Mouse (Mus musculus) kidney, adult 18-20 months (tissue): Measurements from ENCODE around the gene Acsbg1.
A peak's percentile ranks its signal among the peaks of the same experiment; 100 is the strongest.
"Not testable (repeated sequence)": the region's sequence is repeated elsewhere in the genome, so short reads cannot be mapped to it uniquely, and the experiment has no call there.

Experiments
- DNase-seq: peaks from one replicate; pipeline ENCODE4 v3.0.0; 2021

Gene Acsbg1

GRCm38 (mm10) chr9:54604131-54604654 is 57.5 kb downstream of the Acsbg1 start:
- no peak for DNase-seq

GRCm38 (mm10) chr9:54602916-54603315 is 58.8 kb downstream of the Acsbg1 start:
- DNase-seq, result no peak

- DNase-seq, result no peak
These were observed 59.3 kb downstream of the Acsbg1 start for GRCm38 (mm10) chr9:54602386-54602785.

- DNase-seq, result no peak
These were observed 64.8 kb downstream of the Acsbg1 start for GRCm38 (mm10) chr9:54596752-54597465.

- DNase-seq, result not testable (repeated sequence)
These were observed 68.0 kb downstream of the Acsbg1 start for GRCm38 (mm10) chr9:54593652-54594051.

- DNase-seq, result no peak
These were observed 73.8 kb downstream of the Acsbg1 start for GRCm38 (mm10) chr9:54587863-54588262.

GRCm38 (mm10) chr9:54586199-54587061 is 75.2 kb downstream of the Acsbg1 start, which contains the start of gene Idh3a:
TSS of gene Idh3a (plus strand) at chr9:54586334.
- peak; percentile 99 for DNase-seq

- no peak for DNase-seq
These were observed 75.9 kb downstream of the Acsbg1 start for GRCm38 (mm10) chr9:54585839-54586198.

GRCm38 (mm10) chr9:54584127-54584526 is 77.5 kb downstream of the Acsbg1 start:
- not testable (repeated sequence) for DNase-seq

- no peak for DNase-seq
These were observed 78.0 kb downstream of the Acsbg1 start for GRCm38 (mm10) chr9:54583712-54584111.

- DNase-seq, result no peak
These were observed 90.4 kb downstream of the Acsbg1 start for GRCm38 (mm10) chr9:54571130-54571839.

- no peak for DNase-seq
These were observed 92.9 kb downstream of the Acsbg1 start for GRCm38 (mm10) chr9:54568732-54569131.

GRCm38 (mm10) chr9:54566958-54567357 is 94.7 kb downstream of the Acsbg1 start:
- no peak for DNase-seq

- DNase-seq, result no peak
These were observed 100.7 kb downstream of the Acsbg1 start for GRCm38 (mm10) chr9:54560831-54561601.

- peak; percentile 88 for DNase-seq
These were observed 101.7 kb downstream of the Acsbg1 start, which contains the start of gene Cib2 for GRCm38 (mm10) chr9:54559771-54560471. TSS of gene Cib2 (minus strand) at chr9:54560218.

GRCm38 (mm10) chr9:54558731-54559130 is 102.9 kb downstream of the Acsbg1 start:
- DNase-seq, result no peak

- no peak for DNase-seq
These were observed 106.6 kb downstream of the Acsbg1 start for GRCm38 (mm10) chr9:54555044-54555443.
